Mouse (Mus musculus) embryonic facial prominence, embryonic 15.5 days (tissue): ENCODE data around the gene Dpy19l2. TPM values are rescaled to one million over a fixed set of nuclear protein-coding genes. Genes with fewer than 3 reads are reported as not detected.

Source experiments
- ATAC-seq: fragments of 200-750 bp; cut with Nextera tagmentation; 2 replicates; pipeline ENCODE4 v1.8.0; 2017; ENCODE audit warnings: low read depth, moderate TSS enrichment; ENCODE audit not compliant: insufficient number of reproducible peaks, low FRiP score, low TSS enrichment
- H3K27ac ChIP-seq: fragments of 300-500 bp; sonication (generic); replicated peaks from 2 replicates; pipeline ENCODE4 v1.5.1; 2015; ENCODE audit warnings: mild to moderate bottlenecking, inconsistent platforms
- H3K27me3 ChIP-seq: fragments of 300-500 bp; sonication (generic); 2 replicates; pipeline ENCODE4 v1.6.1; 2015; ENCODE audit warnings: inconsistent platforms
- H3K36me3 ChIP-seq: fragments of 300-500 bp; sonication (generic); 2 replicates; pipeline ENCODE4 v1.6.1; 2015; ENCODE audit warnings: mild to moderate bottlenecking, inconsistent platforms
- H3K4me1 ChIP-seq: fragments of 300-500 bp; sonication (generic); 2 replicates; pipeline ENCODE4 v1.6.1; 2015; ENCODE audit warnings: inconsistent platforms
- H3K4me2 ChIP-seq: fragments of 300-500 bp; sonication (generic); replicated peaks from 2 replicates; pipeline ENCODE4 v1.6.1; 2015; ENCODE audit warnings: mild to moderate bottlenecking, inconsistent platforms
- H3K4me3 ChIP-seq: fragments of 300-500 bp; sonication (generic); replicated peaks from 2 replicates; pipeline ENCODE4 v1.5.1; 2015; ENCODE audit warnings: mild to moderate bottlenecking, inconsistent platforms
- H3K9ac ChIP-seq: fragments of 300-500 bp; sonication (generic); 2 replicates; pipeline ENCODE4 v1.6.1; 2015; ENCODE audit warnings: inconsistent platforms
- H3K9me3 ChIP-seq: fragments of 300-500 bp; sonication (generic); replicated peaks from 2 replicates; pipeline ENCODE4 v1.6.1; 2016; ENCODE audit warnings: inconsistent platforms
- WGBS: fragments of 180-500 bp; shearing (Covaris S2); methylation state at CpG from one replicate; pipeline ENCODE4 v1.1.7; 2015; 5-methylcytosine and 5-hydroxymethylcytosine counted together
- polyA plus RNA-seq: library from polyadenylated mRNA; unstranded; fragments of >200 nt; fragmentation: Nextera tagmentation; extraction: Ambion mirVana; gene quantifications from 2 replicates; pipeline ENCODE4 v1.2.1, GENCODE M21; 2015

The Dpy19l2 gene
- polyA plus RNA-seq, 1 experiment from 2014 or later = 0.83 TPM

- Histone ChIP-seq H3K4me3 (no peak overlapping the region), H3K9me3 (no peaks in the 10 kb centered on the region), H3K27me3 (no peaks in the 10 kb centered on the region), H3K27ac (no peak overlapping the region), H3K4me2 (no peak overlapping the region), H3K4me1 (no peaks in the 10 kb centered on the region), H3K36me3 (no peaks in the 10 kb centered on the region), H3K9ac (no peak overlapping the region)
- no peak for ATAC-seq
- 84% methylated on average over 4 of the region's 4 CpGs for WGBS
Observed at GRCm38 (mm10) chr9:24511371-24512120, 184.5 kb downstream of the Dpy19l2 start.

GRCm38 (mm10) chr9:24508880-24509279 lies 187.2 kb downstream of the Dpy19l2 start:
- Histone ChIP-seq H3K4me3 (no peak overlapping the region), H3K4me2 (no peak overlapping the region), H3K9me3 (no peaks in the 10 kb centered on the region), H3K27ac (no peak overlapping the region), H3K36me3 (no peaks in the 10 kb centered on the region), H3K9ac (no peak overlapping the region), H3K27me3 (no peaks in the 10 kb centered on the region), H3K4me1 (0 out of 2 replicates have a peak, but pooled peaks cover 1% of the 10 kb centered on the region)
- ATAC-seq = no peak
- 86% methylated on average over 4 of the region's 4 CpGs for WGBS

Other genes with a start within 250 kb of the Dpy19l2 start
- gene Dpy19l1, start 193.2 kb downstream of the Dpy19l2 start, polyA plus RNA-seq = 11.6 and 14.7 TPM in 2 replicates
- gene Cypt4, start 71.1 kb downstream of the Dpy19l2 start, polyA plus RNA-seq = not detected in 2 replicates
- gene Tbx20, start 78.0 kb upstream of the Dpy19l2 start, polyA plus RNA-seq = 0.14 TPM in 1 of 2 replicates, not detected in the other